Mouse (Mus musculus): Measurements from ENCODE around the gene Gsdma2.

DNA sequence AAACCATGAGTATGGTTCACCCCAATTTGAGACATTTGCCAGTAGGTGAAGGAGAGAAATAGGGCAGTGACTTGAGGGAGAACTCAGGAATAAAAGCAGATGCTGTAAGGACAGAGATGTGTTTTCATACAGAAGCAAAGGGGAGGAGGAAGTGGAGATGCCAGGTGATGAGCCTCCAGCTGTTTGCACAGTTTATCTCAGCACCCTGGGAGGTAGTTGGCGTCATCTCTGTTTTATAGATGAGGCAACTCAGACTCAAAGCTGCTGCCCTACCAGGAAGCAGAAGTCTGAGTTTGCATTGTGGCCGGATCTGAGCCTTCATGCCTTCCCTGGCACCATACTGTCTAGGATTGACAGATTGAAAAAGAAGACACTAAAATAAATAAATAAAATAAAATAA lies 22.4 kb downstream of the Gsdma2 start:
- TF ChIP-seq CTCF (IDR thresholded peaks at IDR 0.05; ENCODE audit: low read depth) = no peak
- TF ChIP-seq EP300 (optimal IDR thresholded peaks at IDR 0.05) = no peak

Measured in stomach, postnatal 0 days (tissue).